17 mouse cellular contexts compared by ENCODE assay signal in the genomic region with DNA sequence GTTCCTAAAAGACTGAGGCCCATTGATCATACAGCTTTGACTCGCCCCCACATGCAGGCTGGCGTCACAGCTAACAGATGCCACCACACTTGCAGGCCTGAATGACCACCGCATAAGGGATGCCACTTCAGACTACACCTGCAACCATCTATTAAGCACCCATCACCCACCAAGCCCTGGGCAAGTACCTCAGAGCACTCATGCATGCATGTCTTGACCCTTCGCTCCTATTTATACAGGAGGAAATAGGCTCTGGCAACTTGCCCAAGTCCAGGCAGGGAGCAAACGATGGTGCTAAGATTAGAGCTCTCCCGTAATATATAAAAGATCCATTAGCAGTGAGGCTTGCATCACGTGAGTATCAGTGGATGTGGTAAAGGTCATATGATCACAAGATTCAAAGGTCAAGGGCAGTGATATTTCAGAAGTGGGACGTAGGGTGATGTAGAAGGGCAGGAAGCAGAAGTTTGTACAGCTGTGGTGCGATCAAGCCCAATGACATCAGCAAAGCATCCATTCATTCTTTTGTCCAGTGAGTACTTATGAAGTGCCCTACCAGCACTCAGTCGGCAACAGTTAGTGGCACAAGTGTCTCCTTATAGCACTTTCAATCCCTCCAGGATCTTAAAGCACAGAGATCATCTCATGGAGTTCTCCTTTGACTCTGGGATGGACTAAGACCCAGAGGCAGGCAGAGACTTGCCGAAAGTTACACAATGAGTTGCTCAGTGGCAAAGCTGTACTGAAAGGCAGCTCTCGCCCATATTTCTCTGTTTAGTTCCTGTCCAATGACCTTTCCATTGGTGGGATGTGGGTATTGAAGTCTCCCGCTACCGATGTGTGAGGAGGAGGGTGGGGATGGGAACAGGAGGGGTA. TPM values are rescaled to one million over a fixed set of nuclear protein-coding genes. Genes with fewer than 3 reads are reported as not detected.
A peak's percentile ranks its signal among the peaks of the same experiment; 100 is the strongest.
DNase-seq lines count a peak whose midpoint lies in the region; ATAC-seq lines count a peak whose summit lies in the region.
"Had no signal": no experiment of that assay in that cellular context is flagged by ENCODE, and none has a peak within 500 bp of the region (broad histone marks: within the 10 kb centered on the region; RNA-seq: fewer than 3 reads in every experiment).

No protein-coding gene starts in this region.

- DNase-seq in midbrain, embryonic 11.5 days (ENCODE audit: low spot score, missing footprints): peak; percentile 35
- DNase-seq in gastrocnemius, postnatal 25 days: no peak
- DNase-seq in embryonic facial prominence, embryonic 10.5 days (ENCODE audit: low spot score): no peak
- DNase-seq: cerebellum, adult 9-11 months; gastrocnemius, adult 2 months; liver had no signal

- 91% methylated on average over 14 of the region's 14 CpGs for WGBS in midbrain, embryonic 11.5 days
- WGBS in midbrain, embryonic 13.5 days: 85% methylated on average over 14 of the region's 14 CpGs
- 51% methylated on average over 14 of the region's 14 CpGs for WGBS in kidney, embryonic 15.5 days
- WGBS in hindbrain, embryonic 16.5 days: 83% methylated on average over 14 of the region's 14 CpGs
- WGBS in embryonic facial prominence, embryonic 10.5 days: 88% methylated on average over 14 of the region's 14 CpGs

- H3K4me3 ChIP-seq in midbrain, embryonic 11.5 days (ENCODE audit: low read depth, low read length): no peak overlapping the region
- H3K4me3 ChIP-seq in midbrain, embryonic 13.5 days (replicated peaks): no peak overlapping the region
- no peak overlapping the region for H3K4me3 ChIP-seq in kidney, embryonic 15.5 days (replicated peaks)
- no peak overlapping the region for H3K4me3 ChIP-seq in hindbrain, embryonic 16.5 days (ENCODE audit: low read length)
- no peak overlapping the region for H3K4me3 ChIP-seq in embryonic facial prominence, embryonic 10.5 days
- H3K4me3 ChIP-seq: embryonic facial prominence, embryonic 12.5 days; gastrocnemius, adult 2 months; heart, embryonic 15.5 days; left cerebral cortex, adult 2 months; midbrain, embryonic 10.5 days; neural tube, embryonic 13.5 days had no signal

- H3K27ac ChIP-seq in midbrain, embryonic 11.5 days (ENCODE audit: low read depth, low read length): no peak overlapping the region
- no peak overlapping the region for H3K27ac ChIP-seq in midbrain, embryonic 13.5 days
- no peak overlapping the region for H3K27ac ChIP-seq in kidney, embryonic 15.5 days
- H3K27ac ChIP-seq in hindbrain, embryonic 16.5 days (ENCODE audit: low read depth, low read length): no peak overlapping the region
- H3K27ac ChIP-seq in embryonic facial prominence, embryonic 10.5 days (replicated peaks): no peak overlapping the region
- H3K27ac ChIP-seq: embryonic facial prominence, embryonic 12.5 days; gastrocnemius, adult 2 months; heart, embryonic 15.5 days; left cerebral cortex, adult 2 months; midbrain, embryonic 10.5 days; neural tube, embryonic 13.5 days had no signal

- H3K36me3 ChIP-seq in midbrain, embryonic 11.5 days (ENCODE audit: control insufficient read depth, insufficient read depth, low read length): no peaks in the 10 kb centered on the region
- H3K36me3 ChIP-seq in midbrain, embryonic 13.5 days: no peaks in the 10 kb centered on the region
- no peaks in the 10 kb centered on the region for H3K36me3 ChIP-seq in kidney, embryonic 15.5 days
- no peaks in the 10 kb centered on the region for H3K36me3 ChIP-seq in hindbrain, embryonic 16.5 days (ENCODE audit: control insufficient read depth, insufficient read depth, low read length)
- no peaks in the 10 kb centered on the region for H3K36me3 ChIP-seq in embryonic facial prominence, embryonic 10.5 days (replicated peaks)
- H3K36me3 ChIP-seq: embryonic facial prominence, embryonic 12.5 days; heart, embryonic 15.5 days; midbrain, embryonic 10.5 days; neural tube, embryonic 13.5 days had no signal

- ATAC-seq in midbrain, embryonic 11.5 days (ENCODE audit: low FRiP score): no peak
- ATAC-seq in midbrain, embryonic 13.5 days: no peak
- ATAC-seq in granulocyte monocyte progenitor cell, adult 5-6 weeks (replicated peaks; ENCODE audit: poor library complexity, severe bottlenecking): peak; percentile 61
- ATAC-seq in kidney, embryonic 15.5 days (replicated peaks; ENCODE audit: low FRiP score): peak; percentile 75
- peak; percentile 61; the same call in 1 of the 2 replicates for ATAC-seq in neutrophil, adult 5-6 weeks (ENCODE audit: extremely low read depth, insufficient number of reproducible peaks, low FRiP score, poor library complexity, severe bottlenecking)
- ATAC-seq in hindbrain, embryonic 16.5 days: no peak
- ATAC-seq: forebrain, embryonic 14.5 days had no signal

- H3K27me3 ChIP-seq in midbrain, embryonic 11.5 days (ENCODE audit: control insufficient read depth, insufficient read depth, low read length): no peaks in the 10 kb centered on the region
- no peaks in the 10 kb centered on the region for H3K27me3 ChIP-seq in midbrain, embryonic 13.5 days
- no peaks in the 10 kb centered on the region for H3K27me3 ChIP-seq in kidney, embryonic 15.5 days
- H3K27me3 ChIP-seq in hindbrain, embryonic 16.5 days (replicated peaks; ENCODE audit: control insufficient read depth, insufficient read depth, low read length): no peaks in the 10 kb centered on the region
- no peaks in the 10 kb centered on the region for H3K27me3 ChIP-seq in embryonic facial prominence, embryonic 10.5 days (replicated peaks; ENCODE audit: low read depth, poor library complexity, severe bottlenecking)
- H3K27me3 ChIP-seq: embryonic facial prominence, embryonic 12.5 days; heart, embryonic 15.5 days; neural tube, embryonic 13.5 days had no signal

- no peaks in the 10 kb centered on the region for H3K9me3 ChIP-seq in midbrain, embryonic 11.5 days (ENCODE audit: control insufficient read depth, low read length)
- no peaks in the 10 kb centered on the region for H3K9me3 ChIP-seq in midbrain, embryonic 13.5 days
- no peaks in the 10 kb centered on the region for H3K9me3 ChIP-seq in kidney, embryonic 15.5 days (replicated peaks)
- H3K9me3 ChIP-seq in hindbrain, embryonic 16.5 days (ENCODE audit: control insufficient read depth, low read length): no peaks in the 10 kb centered on the region
- H3K9me3 ChIP-seq in embryonic facial prominence, embryonic 10.5 days: no peaks in the 10 kb centered on the region
- H3K9me3 ChIP-seq: embryonic facial prominence, embryonic 12.5 days; heart, embryonic 15.5 days; midbrain, embryonic 10.5 days; neural tube, embryonic 13.5 days had no signal

- no peak overlapping the region for H3K4me2 ChIP-seq in midbrain, embryonic 11.5 days
- H3K4me2 ChIP-seq in midbrain, embryonic 13.5 days (replicated peaks): no peak overlapping the region
- H3K4me2 ChIP-seq in kidney, embryonic 15.5 days: no peak overlapping the region
- H3K4me2 ChIP-seq in hindbrain, embryonic 16.5 days (ENCODE audit: low read length): no peak overlapping the region
- H3K4me2 ChIP-seq: embryonic facial prominence, embryonic 12.5 days; heart, embryonic 15.5 days; neural tube, embryonic 13.5 days had no signal

- H3K4me1 ChIP-seq in midbrain, embryonic 11.5 days (ENCODE audit: control insufficient read depth, insufficient read depth, low read length): peaks cover 5% of the 10 kb centered on the region; the same call in 1 of the 2 replicates
- peaks cover 10% of the 10 kb centered on the region for H3K4me1 ChIP-seq in midbrain, embryonic 13.5 days (replicated peaks)
- peaks cover 10% of the 10 kb centered on the region; the same call in 1 of the 2 replicates for H3K4me1 ChIP-seq in kidney, embryonic 15.5 days
- no peaks in the 10 kb centered on the region for H3K4me1 ChIP-seq in hindbrain, embryonic 16.5 days (ENCODE audit: control insufficient read depth, insufficient read depth, low read depth, low read length)
- no peaks in the 10 kb centered on the region for H3K4me1 ChIP-seq in embryonic facial prominence, embryonic 10.5 days
- H3K4me1 ChIP-seq: embryonic facial prominence, embryonic 12.5 days; heart, embryonic 15.5 days; neural tube, embryonic 13.5 days had no signal

- H3K9ac ChIP-seq in midbrain, embryonic 11.5 days (ENCODE audit: low read length): no peak overlapping the region
- H3K9ac ChIP-seq in midbrain, embryonic 13.5 days (replicated peaks): no peak overlapping the region
- H3K9ac ChIP-seq in kidney, embryonic 15.5 days: no peak overlapping the region
- H3K9ac ChIP-seq in hindbrain, embryonic 16.5 days (ENCODE audit: low read depth, low read length): no peak overlapping the region
- H3K9ac ChIP-seq: embryonic facial prominence, embryonic 12.5 days; heart, embryonic 15.5 days; neural tube, embryonic 13.5 days had no signal

RNA-seq across cellular contexts. Expression of a gene that starts 30.7 kb away (rescaled TPM):
- polyA plus RNA-seq in midbrain, embryonic 11.5 days (2014; fragmentation: Nextera tagmentation; extraction: Ambion mirVana): 89.0 and 97.1 TPM in 2 replicates
- 51.2 and 54.7 TPM in 2 replicates for polyA plus RNA-seq in midbrain, embryonic 13.5 days (2015; fragmentation: Nextera tagmentation; extraction: Ambion mirVana)
- 57.8 and 90.6 TPM in 2 replicates for total RNA-seq in granulocyte monocyte progenitor cell, adult 5-6 weeks (2014; fragmentation: Nextera tagmentation)
- 58.6 and 63.3 TPM in 2 replicates for total RNA-seq in granulocyte monocyte progenitor cell, adult 5-6 weeks (2017)
- 100 and 113 TPM in 2 replicates for polyA plus RNA-seq in kidney, embryonic 15.5 days (2015; fragmentation: Nextera tagmentation; extraction: Ambion mirVana)
- 121 and 154 TPM in 2 replicates for total RNA-seq in neutrophil, adult 5-6 weeks (2017)
- 51.0 and 56.3 TPM in 2 replicates for polyA plus RNA-seq in hindbrain, embryonic 16.5 days (2015; fragmentation: Nextera tagmentation; extraction: Ambion mirVana)
- total RNA-seq in gastrocnemius, postnatal 25 days (2021): 10 to 100 TPM; 37.3 to 39.1 TPM
- 98.5 and 99.8 TPM in 2 replicates for polyA plus RNA-seq in embryonic facial prominence, embryonic 10.5 days (2016; fragmentation: Nextera tagmentation; extraction: Ambion mirVana)

RNA-seq across cellular contexts. Expression of a gene that starts 38.2 kb away (rescaled TPM):
- polyA plus RNA-seq in midbrain, embryonic 11.5 days (2014; fragmentation: Nextera tagmentation; extraction: Ambion mirVana): 71.6 and 76.7 TPM in 2 replicates
- 73.6 and 75.6 TPM in 2 replicates for polyA plus RNA-seq in midbrain, embryonic 13.5 days (2015; fragmentation: Nextera tagmentation; extraction: Ambion mirVana)
- total RNA-seq in granulocyte monocyte progenitor cell, adult 5-6 weeks (2014; fragmentation: Nextera tagmentation): 24.6 and 26.3 TPM in 2 replicates
- 82.8 and 112 TPM in 2 replicates for total RNA-seq in granulocyte monocyte progenitor cell, adult 5-6 weeks (2017)
- 59.6 and 61.8 TPM in 2 replicates for polyA plus RNA-seq in kidney, embryonic 15.5 days (2015; fragmentation: Nextera tagmentation; extraction: Ambion mirVana)
- 131 and 142 TPM in 2 replicates for total RNA-seq in neutrophil, adult 5-6 weeks (2017)
- 54.4 and 55.2 TPM in 2 replicates for polyA plus RNA-seq in hindbrain, embryonic 16.5 days (2015; fragmentation: Nextera tagmentation; extraction: Ambion mirVana)
- 10 to 100 TPM; 27.8 to 28.3 TPM for total RNA-seq in gastrocnemius, postnatal 25 days (2021)
- polyA plus RNA-seq in embryonic facial prominence, embryonic 10.5 days (2016; fragmentation: Nextera tagmentation; extraction: Ambion mirVana): 48.5 and 56.7 TPM in 2 replicates

Comparison
In these comparisons a context has a peak if more than half of its experiments do, and no peak if none do; other contexts are left out.
1. ATAC-seq: peak in granulocyte monocyte progenitor cell, adult 5-6 weeks (single experiment), kidney, embryonic 15.5 days (single experiment) and neutrophil, adult 5-6 weeks (single experiment); none in midbrain, embryonic 11.5 days (single experiment), midbrain, embryonic 13.5 days (single experiment) and hindbrain, embryonic 16.5 days (single experiment).